Mouse (Mus musculus) CH12.LX (cell line): Measurements from ENCODE around the gene Cabin1.

Experiments
- CTCF ChIP-seq, 2 experiments: IDR thresholded peaks in 1 of 2; conservative IDR thresholded peaks in 1 of 2; 2 replicates each; pipeline ENCODE4 v1.5.1; 2011 to 2012; ENCODE audit warnings: low read depth in 2 of 2, low read length in 2 of 2, improper control_type of control experiment in 1 of 2, inconsistent platforms in 1 of 2, mild to moderate bottlenecking in 1 of 2, moderate library complexity in 1 of 2
- MAX ChIP-seq: IDR thresholded peaks from 2 replicates; pipeline ENCODE4 v1.6.1; 2011; ENCODE audit warnings: low read length, improper control_type of control experiment
- MAZ ChIP-seq: IDR thresholded peaks from 2 replicates; pipeline ENCODE4 v1.6.1; 2012; ENCODE audit warnings: low read depth, mild to moderate bottlenecking, inconsistent platforms, low read length, improper control_type of control experiment, moderate library complexity
- PAX5 ChIP-seq: IDR thresholded peaks from 2 replicates; pipeline ENCODE4 v1.6.1; 2012; ENCODE audit warnings: low read length, inconsistent platforms, mixed read lengths
- POLR2A ChIP-seq: IDR thresholded peaks from 2 replicates; pipeline ENCODE4 v1.6.1; 2011; ENCODE audit warnings: low read depth, mild to moderate bottlenecking, improper control_type of control experiment, low read length
- POLR2AphosphoS2 ChIP-seq: IDR thresholded peaks from 2 replicates; pipeline ENCODE4 v1.6.1; 2011; ENCODE audit warnings: low read depth, low read length, improper control_type of control experiment
- TCF12 ChIP-seq: IDR thresholded peaks from 2 replicates; pipeline ENCODE4 v1.6.1; 2014; ENCODE audit warnings: low read depth, mild to moderate bottlenecking, inconsistent platforms, low read length, improper control_type of control experiment

GRCm38 (mm10) chr10:75696597-75697355 lies 67.4 kb downstream of the Cabin1 start:
- no peak for TF ChIP-seq POLR2AphosphoS2
- no peak for TF ChIP-seq TCF12
- TF ChIP-seq MAX = no peak
- TF ChIP-seq POLR2A = no peak
- no peak for TF ChIP-seq CTCF (conservative IDR thresholded peaks at IDR 0.05 in 1 of 2, IDR thresholded peaks at IDR 0.05 in 1 of 2; ENCODE audit: low read depth in 2 of 2, low read length in 2 of 2)
- TF ChIP-seq MAZ = no peak
- no peak for TF ChIP-seq PAX5
